Mouse (Mus musculus) neural tube, embryonic 14.5 days (tissue): ENCODE data around the gene Olfr12. TPM values are rescaled to one million over a fixed set of nuclear protein-coding genes. Genes with fewer than 3 reads are reported as not detected.

Experiments used
- ATAC-seq: fragments of 200-750 bp; cut with Nextera tagmentation; 2 replicates; pipeline ENCODE4 v1.8.0; 2017; ENCODE audit warnings: low read depth, mild to moderate bottlenecking, moderate TSS enrichment, moderate library complexity
- H3K27ac ChIP-seq: fragments of 300-500 bp; sonication (generic); 2 replicates; pipeline ENCODE4 v1.5.1; 2014; ENCODE audit warnings: low read depth, mild to moderate bottlenecking, control low read depth, low read length, moderate library complexity, mixed read lengths
- H3K27me3 ChIP-seq: fragments of 300-500 bp; sonication (generic); 2 replicates; pipeline ENCODE4 v1.6.1; 2014; ENCODE audit warnings: low read length; ENCODE audit not compliant: control insufficient read depth, insufficient read depth
- H3K36me3 ChIP-seq: fragments of 300-500 bp; sonication (generic); 2 replicates; pipeline ENCODE4 v1.6.1; 2014; ENCODE audit warnings: low read length, mixed read lengths; ENCODE audit not compliant: control insufficient read depth, insufficient read depth
- H3K4me1 ChIP-seq: fragments of 300-500 bp; sonication (generic); 2 replicates; pipeline ENCODE4 v1.6.1; 2014; ENCODE audit warnings: low read length; ENCODE audit not compliant: control insufficient read depth, insufficient read depth
- H3K4me2 ChIP-seq: fragments of 300-500 bp; sonication (generic); 2 replicates; pipeline ENCODE4 v1.6.1; 2014; ENCODE audit warnings: mild to moderate bottlenecking, low read depth, low read length, control low read depth
- H3K4me3 ChIP-seq: fragments of 300-500 bp; sonication (generic); 2 replicates; pipeline ENCODE4 v1.5.1; 2014; ENCODE audit warnings: low read depth, low read length, control low read depth, mixed read lengths
- H3K9ac ChIP-seq: fragments of 300-500 bp; sonication (generic); replicated peaks from 2 replicates; pipeline ENCODE4 v1.6.1; 2014; ENCODE audit warnings: low read depth, mild to moderate bottlenecking, control low read depth, low read length, mixed read lengths
- H3K9me3 ChIP-seq: fragments of 300-500 bp; sonication (generic); 2 replicates; pipeline ENCODE4 v1.6.1; 2016; ENCODE audit warnings: low read length; ENCODE audit not compliant: control insufficient read depth
- WGBS: fragments of 180-500 bp; shearing (Covaris S2); extraction: QIAGEN DNeasy Blood & Tissue Kit; methylation state at CpG from one replicate; pipeline ENCODE4 v1.1.7; 2014; 5-methylcytosine and 5-hydroxymethylcytosine counted together
- polyA plus RNA-seq: library from polyadenylated mRNA; unstranded; fragments of >200 nt; fragmentation: Nextera tagmentation; extraction: Ambion mirVana; gene quantifications from 2 replicates; pipeline ENCODE4 v1.2.1, GENCODE M21; 2014

The Olfr12 gene
- polyA plus RNA-seq, 1 experiment from 2014 or later: not detected

DNA sequence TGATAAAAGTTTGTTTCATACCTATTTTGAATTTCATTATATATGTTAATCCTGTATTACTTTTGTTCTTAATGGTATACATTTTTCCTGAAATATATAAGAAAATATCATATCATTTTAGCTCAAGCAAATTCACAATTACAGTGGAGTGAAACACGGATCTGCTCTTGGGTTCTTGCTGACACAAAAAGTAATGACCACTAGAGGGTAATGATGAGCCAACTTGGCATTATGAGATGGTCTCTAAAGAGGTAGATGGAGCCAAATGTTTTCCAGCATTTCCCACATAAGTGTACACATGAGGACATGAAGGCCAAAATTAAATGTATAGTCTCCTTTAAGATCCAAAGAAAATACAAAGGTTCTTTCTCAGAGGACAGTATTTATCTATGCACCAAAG lies 3.1 kb upstream of the Olfr12 start:
- 4% methylated on average over 1 of the region's 1 CpGs for WGBS
- no peak overlapping the region for H3K9ac ChIP-seq
- H3K4me2 ChIP-seq: no peak overlapping the region
- no peaks in the 10 kb centered on the region for H3K36me3 ChIP-seq
- no peak for ATAC-seq
- no peak overlapping the region for H3K4me3 ChIP-seq
- no peaks in the 10 kb centered on the region for H3K4me1 ChIP-seq
- H3K27ac ChIP-seq: no peak overlapping the region
- no peaks in the 10 kb centered on the region for H3K9me3 ChIP-seq
- H3K27me3 ChIP-seq: no peaks in the 10 kb centered on the region

- Histone ChIP-seq H3K27ac (no peak overlapping the region), H3K4me1 (no peaks in the 10 kb centered on the region), H3K9me3 (no peaks in the 10 kb centered on the region), H3K4me2 (no peak overlapping the region), H3K4me3 (no peak overlapping the region), H3K36me3 (no peaks in the 10 kb centered on the region), H3K9ac (no peak overlapping the region), H3K27me3 (no peaks in the 10 kb centered on the region)
- ATAC-seq: no peak
- WGBS: 79% methylated on average over 1 of the region's 1 CpGs
Measured at GRCm38 (mm10) chr1:92616046-92616445, 1.5 kb upstream of the Olfr12 start.

- WGBS: 64% methylated on average over 4 of the region's 4 CpGs
- Histone ChIP-seq H3K4me2 (no peak overlapping the region), H3K9me3 (no peaks in the 10 kb centered on the region), H3K27me3 (no peaks in the 10 kb centered on the region), H3K9ac (no peak overlapping the region), H3K4me3 (no peak overlapping the region), H3K36me3 (no peaks in the 10 kb centered on the region), H3K27ac (no peak overlapping the region), H3K4me1 (no peaks in the 10 kb centered on the region)
- no peak for ATAC-seq
Measured at GRCm38 (mm10) chr1:92618360-92618759, 772 bp downstream of the Olfr12 start.

DNA sequence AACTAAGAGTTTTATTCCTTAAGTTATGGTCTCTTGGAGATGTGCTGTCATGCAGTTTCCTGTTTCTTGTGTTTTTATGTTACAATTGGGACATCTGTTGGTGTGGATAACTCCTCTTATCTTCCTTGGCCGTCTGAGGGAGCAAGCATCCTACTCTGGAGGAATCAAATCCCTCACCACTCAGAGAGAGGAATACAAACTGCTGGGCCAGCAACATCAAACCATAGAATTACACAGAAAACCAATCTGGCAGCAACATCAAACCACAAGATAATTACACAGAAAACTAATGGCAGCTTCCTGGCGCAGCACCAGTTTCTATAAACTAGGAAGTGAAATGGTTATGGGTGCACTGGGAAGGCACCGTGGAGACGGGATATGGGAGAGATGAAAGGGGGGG lies 10.6 kb downstream of the Olfr12 start:
- no peak overlapping the region for H3K9ac ChIP-seq
- no peaks in the 10 kb centered on the region for H3K27me3 ChIP-seq
- ATAC-seq: no peak
- 59% methylated on average over 4 of the region's 4 CpGs for WGBS
- no peak overlapping the region for H3K4me2 ChIP-seq
- no peak overlapping the region for H3K27ac ChIP-seq
- H3K9me3 ChIP-seq: no peaks in the 10 kb centered on the region
- no peaks in the 10 kb centered on the region for H3K4me1 ChIP-seq
- no peak overlapping the region for H3K4me3 ChIP-seq
- no peaks in the 10 kb centered on the region for H3K36me3 ChIP-seq

GRCm38 (mm10) chr1:92632196-92632595 lies 14.6 kb downstream of the Olfr12 start:
- H3K36me3 ChIP-seq: peaks cover 11% of the 10 kb centered on the region
- H3K27me3 ChIP-seq: no peaks in the 10 kb centered on the region
- no peak overlapping the region for H3K9ac ChIP-seq
- 87% methylated on average over 5 of the region's 5 CpGs for WGBS
- H3K4me3 ChIP-seq: no peak overlapping the region
- no peaks in the 10 kb centered on the region for H3K4me1 ChIP-seq
- no peak overlapping the region for H3K27ac ChIP-seq
- no peak for ATAC-seq
- no peak overlapping the region for H3K4me2 ChIP-seq
- H3K9me3 ChIP-seq: no peaks in the 10 kb centered on the region

DNA sequence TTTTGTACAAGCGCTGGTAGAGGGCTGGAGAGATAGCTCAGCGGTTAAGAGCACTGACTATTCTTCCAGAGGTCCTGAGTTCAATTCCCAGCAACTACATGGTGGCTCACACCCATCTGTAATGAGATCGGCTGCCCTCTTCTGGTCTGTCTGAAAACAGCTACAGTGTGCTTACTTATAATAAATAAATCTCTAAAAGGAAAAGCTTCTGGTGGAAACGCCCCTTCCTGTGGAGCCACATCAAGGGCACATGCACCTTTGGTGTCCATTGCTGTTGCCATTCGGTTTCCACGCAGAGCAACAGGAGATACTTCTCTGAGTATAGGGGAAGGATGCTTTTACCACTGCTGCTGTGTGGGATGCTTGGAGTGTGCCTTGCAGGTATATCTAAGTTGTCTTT lies 15.4 kb downstream of the Olfr12 start:
- H3K27me3 ChIP-seq: no peaks in the 10 kb centered on the region
- ATAC-seq: no peak
- H3K9me3 ChIP-seq: no peaks in the 10 kb centered on the region
- no peak overlapping the region for H3K4me3 ChIP-seq
- H3K36me3 ChIP-seq: peaks cover 18% of the 10 kb centered on the region
- H3K9ac ChIP-seq: no peak overlapping the region
- no peak overlapping the region for H3K4me2 ChIP-seq
- H3K27ac ChIP-seq: no peak overlapping the region
- WGBS: 73% methylated on average over 6 of the region's 6 CpGs
- no peaks in the 10 kb centered on the region for H3K4me1 ChIP-seq

- Histone ChIP-seq H3K4me2 (no peak overlapping the region), H3K9ac (no peak overlapping the region), H3K27me3 (no peaks in the 10 kb centered on the region), H3K27ac (no peak overlapping the region), H3K4me1 (no peaks in the 10 kb centered on the region), H3K36me3 (peaks cover 23% of the 10 kb centered on the region), H3K9me3 (no peaks in the 10 kb centered on the region), H3K4me3 (no peak overlapping the region)
- WGBS: 87% methylated on average over 8 of the region's 8 CpGs
- ATAC-seq: no peak
Measured at GRCm38 (mm10) chr1:92633726-92634125, 16.1 kb downstream of the Olfr12 start.

DNA sequence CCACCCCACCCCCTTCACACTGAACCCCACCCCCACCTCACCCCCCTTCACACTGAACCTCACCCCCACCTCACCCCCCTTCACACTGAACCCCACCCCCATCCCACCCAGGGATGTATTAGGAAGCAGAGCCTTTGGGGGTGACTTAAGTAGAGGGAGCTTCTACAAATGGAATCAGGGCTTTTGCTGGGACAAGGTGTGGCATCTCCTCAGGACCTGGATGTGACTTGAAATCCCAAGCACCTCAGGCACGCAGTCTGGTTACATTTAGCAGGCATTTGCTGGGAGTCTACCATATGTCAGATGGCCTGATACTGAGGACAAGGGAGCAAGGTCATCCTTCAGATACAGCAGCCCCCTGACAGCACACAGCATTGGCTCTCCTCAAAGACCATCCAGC lies 17.0 kb downstream of the Olfr12 start:
- H3K4me3 ChIP-seq: no peak overlapping the region
- H3K27me3 ChIP-seq: no peaks in the 10 kb centered on the region
- no peak overlapping the region for H3K4me2 ChIP-seq
- no peak overlapping the region for H3K9ac ChIP-seq
- 78% methylated on average over 1 of the region's 1 CpGs for WGBS
- H3K36me3 ChIP-seq: peaks cover 23% of the 10 kb centered on the region
- ATAC-seq: peak; percentile 32; the same call in 1 of the 2 replicates
- no peak overlapping the region for H3K27ac ChIP-seq
- H3K9me3 ChIP-seq: no peaks in the 10 kb centered on the region
- no peaks in the 10 kb centered on the region for H3K4me1 ChIP-seq

GRCm38 (mm10) chr1:92634976-92635599 lies 17.5 kb downstream of the Olfr12 start:
- 71% methylated on average over 4 of the region's 4 CpGs for WGBS
- ATAC-seq: peak; percentile 54; the same call in 1 of the 2 replicates
- Histone ChIP-seq H3K27ac (no peak overlapping the region), H3K9me3 (no peaks in the 10 kb centered on the region), H3K9ac (no peak overlapping the region), H3K4me3 (no peak overlapping the region), H3K4me2 (no peak overlapping the region), H3K27me3 (no peaks in the 10 kb centered on the region), H3K4me1 (0 out of 2 replicates have a peak, but pooled peaks cover 1% of the 10 kb centered on the region), H3K36me3 (peaks cover 23% of the 10 kb centered on the region)
